Mouse (Mus musculus) E14TG2a.4 (cell line): ENCODE results near the gene Pth.

Source experiments
- CTCF ChIP-seq: conservative IDR thresholded peaks from 2 replicates; pipeline ENCODE4 v1.5.1; 2014; ENCODE audit warnings: low read length
- NANOG ChIP-seq: IDR thresholded peaks from 2 replicates; pipeline ENCODE4 v1.6.1; 2014; ENCODE audit warnings: borderline replicate concordance, low read length, mixed read lengths
- POU5F1 ChIP-seq: IDR thresholded peaks from 2 replicates; pipeline ENCODE4 v1.6.1; 2014; ENCODE audit warnings: low read length, borderline replicate concordance

- TF ChIP-seq CTCF: no peak
- no peak for TF ChIP-seq NANOG
- no peak for TF ChIP-seq POU5F1
These were observed 30.9 kb upstream of the Pth start for GRCm38 (mm10) chr7:113419070-113419782.
